Mouse (Mus musculus): Measurements from ENCODE around the gene Htra3. TPM values are rescaled to one million over a fixed set of nuclear protein-coding genes. Genes with fewer than 3 reads are reported as not detected.
A peak's percentile ranks its signal among the peaks of the same experiment; 100 is the strongest.

Gene Htra3
- polyA plus RNA-seq (2014; fragmentation: Nextera tagmentation; extraction: Ambion mirVana), result 5.7 and 6.3 TPM in 2 replicates

DNA sequence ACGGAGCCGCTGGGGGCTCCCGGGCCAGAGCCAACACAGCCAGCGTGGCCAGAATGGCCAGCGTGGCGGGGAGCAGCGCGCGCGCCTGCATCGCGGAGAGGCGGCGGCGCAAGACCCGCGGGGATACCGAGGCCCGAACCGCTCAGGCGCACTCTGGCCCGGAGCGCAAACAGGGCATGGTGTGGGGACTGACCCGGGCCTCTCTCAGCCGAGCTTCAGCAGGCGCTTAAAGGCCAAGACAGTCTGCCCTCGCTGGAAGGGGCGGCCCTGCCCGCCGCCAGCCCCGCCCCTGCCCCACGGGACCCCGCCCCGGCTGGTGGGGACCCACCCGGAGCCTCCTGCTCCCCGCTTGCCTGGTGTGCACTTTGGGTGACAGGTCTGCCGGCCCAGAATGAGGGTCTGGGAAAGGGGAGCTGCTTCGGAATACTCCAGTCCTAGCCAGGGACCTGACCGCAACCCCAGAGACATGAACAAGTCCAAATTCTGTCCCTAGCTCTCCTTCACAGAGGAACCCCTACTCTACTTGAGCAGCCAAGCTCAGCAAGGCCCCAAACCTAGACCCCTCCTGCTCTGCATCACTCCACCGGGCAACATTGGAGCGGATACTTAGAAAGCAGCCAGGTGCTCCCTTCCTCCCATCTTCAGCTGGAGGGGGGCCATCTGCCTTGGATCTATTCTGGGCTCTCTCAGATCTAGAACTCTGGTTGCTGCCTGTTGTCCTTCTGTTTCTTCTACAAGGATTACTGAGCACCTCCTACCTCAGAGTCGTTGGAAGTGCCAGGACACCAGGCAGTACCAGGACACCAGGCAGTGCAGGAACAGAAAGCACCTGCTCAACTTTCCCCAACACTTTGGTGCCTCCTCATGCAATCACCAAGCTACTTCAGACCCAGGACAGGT, at the start of gene Htra3:
TSS of gene Htra3 (minus strand) at position 527 of the 900 bp plus-strand sequence.
- Histone ChIP-seq H3K36me3 (ENCODE audit: control insufficient read depth, insufficient read depth, low read length) (no peaks in the 10 kb centered on the region), H3K4me1 (replicated peaks; ENCODE audit: control insufficient read depth, insufficient read depth, low read length) (peaks cover 7% of the 10 kb centered on the region), H3K9ac (ENCODE audit: low read length) (no peak within 1 kb of the TSS), H3K9me3 (ENCODE audit: control insufficient read depth, low read length) (no peaks in the 10 kb centered on the region), H3K27ac (ENCODE audit: low read depth, low read length) (no peak within 1 kb of the TSS), H3K27me3 (ENCODE audit: control insufficient read depth, insufficient read depth, low read length) (peaks cover 30% of the 10 kb centered on the region), H3K4me3 (ENCODE audit: low read depth, low read length) (peak within 1 kb of the TSS; percentile 29), H3K4me2 (ENCODE audit: low read depth, low read length, severe bottlenecking) (peak within 1 kb of the TSS; percentile 54)
- ATAC-seq (replicated peaks; ENCODE audit: low FRiP score) (no peak), DNase-seq (ENCODE audit: low spot score) (no peak)
- WGBS, result 10% methylated on average over 42 of the region's 42 CpGs

DNA sequence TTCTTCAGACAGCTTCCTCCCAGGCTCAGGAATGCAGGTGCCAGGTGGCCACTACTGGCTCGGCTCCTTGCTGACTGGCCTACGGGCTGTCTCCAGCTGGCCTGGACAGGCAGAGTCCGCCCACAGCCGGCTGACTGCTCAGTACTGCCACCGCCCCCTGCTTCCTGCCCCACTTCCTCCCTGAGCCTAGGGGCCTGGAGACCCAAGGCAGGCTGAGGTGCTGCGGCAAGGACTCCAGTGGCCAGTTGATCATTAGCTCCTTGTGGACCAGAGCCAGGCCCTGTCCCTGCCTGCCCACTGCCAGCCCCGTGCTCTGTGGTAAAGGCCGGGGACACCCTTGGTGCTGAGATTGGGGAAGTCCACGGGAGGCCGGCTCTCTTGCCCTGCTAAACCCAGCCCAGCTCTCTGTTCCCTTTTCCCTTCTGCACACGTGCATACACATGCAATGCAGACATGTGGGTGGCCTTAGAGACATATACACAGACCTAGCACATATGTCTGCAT, 49.4 kb upstream of the Htra3 start:
- no peaks in the 10 kb centered on the region for H3K9me3 ChIP-seq (ENCODE audit: control insufficient read depth, low read length)
- WGBS, result 64% methylated on average over 11 of the region's 11 CpGs
- H3K4me3 ChIP-seq (ENCODE audit: low read depth, low read length), result no peak overlapping the region
- no peak for ATAC-seq (replicated peaks; ENCODE audit: low FRiP score)
- H3K27me3 ChIP-seq (ENCODE audit: control insufficient read depth, insufficient read depth, low read length), result no peaks in the 10 kb centered on the region
- H3K36me3 ChIP-seq (ENCODE audit: control insufficient read depth, insufficient read depth, low read length), result no peaks in the 10 kb centered on the region
- no peak for DNase-seq (ENCODE audit: low spot score)
- H3K27ac ChIP-seq (ENCODE audit: low read depth, low read length), result no peak overlapping the region
- H3K4me2 ChIP-seq (ENCODE audit: low read depth, low read length, severe bottlenecking), result no peak overlapping the region
- H3K4me1 ChIP-seq (replicated peaks; ENCODE audit: control insufficient read depth, insufficient read depth, low read length), result no peaks in the 10 kb centered on the region
- H3K9ac ChIP-seq (ENCODE audit: low read length), result no peak overlapping the region; the same call in 1 of the 2 replicates

DNA sequence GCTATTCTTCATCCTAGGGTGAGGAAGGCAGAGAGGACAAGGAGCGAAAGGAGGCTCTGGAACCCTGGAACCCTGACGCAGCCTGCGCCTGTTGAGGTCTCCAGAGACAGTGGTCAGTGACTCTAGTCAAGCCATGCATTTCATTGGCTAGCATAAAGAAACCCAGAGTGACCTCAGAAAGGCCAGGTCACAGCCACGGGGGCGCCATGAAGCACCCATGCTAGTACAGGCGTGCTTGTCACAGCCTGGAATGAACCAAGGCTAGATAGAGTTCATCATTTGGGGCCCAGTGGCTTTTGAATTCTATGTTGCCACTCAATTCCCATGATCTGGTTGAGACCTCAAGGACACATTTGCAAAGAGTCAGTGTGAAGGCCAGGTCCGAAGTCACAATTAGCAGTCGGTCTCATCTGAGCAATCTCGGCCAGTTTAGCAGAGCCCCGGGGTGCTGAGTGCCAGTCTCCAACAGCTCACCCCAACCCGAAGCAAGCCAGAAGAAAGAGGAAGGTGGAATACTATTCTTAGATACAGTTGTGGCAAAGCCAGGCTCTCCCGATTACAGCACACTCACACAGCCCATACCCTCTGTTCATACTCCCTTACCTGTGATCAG, 48.9 kb upstream of the Htra3 start:
- ATAC-seq (replicated peaks; ENCODE audit: low FRiP score), result no peak
- Histone ChIP-seq H3K4me2 (ENCODE audit: low read depth, low read length, severe bottlenecking) (no peak overlapping the region), H3K27ac (ENCODE audit: low read depth, low read length) (no peak overlapping the region), H3K9ac (ENCODE audit: low read length) (no peak overlapping the region), H3K4me1 (replicated peaks; ENCODE audit: control insufficient read depth, insufficient read depth, low read length) (no peaks in the 10 kb centered on the region), H3K27me3 (ENCODE audit: control insufficient read depth, insufficient read depth, low read length) (no peaks in the 10 kb centered on the region), H3K4me3 (ENCODE audit: low read depth, low read length) (no peak overlapping the region), H3K9me3 (ENCODE audit: control insufficient read depth, low read length) (no peaks in the 10 kb centered on the region), H3K36me3 (ENCODE audit: control insufficient read depth, insufficient read depth, low read length) (no peaks in the 10 kb centered on the region)
- WGBS, result 87% methylated on average over 12 of the region's 12 CpGs
- DNase-seq (ENCODE audit: low spot score), result no peak

DNA sequence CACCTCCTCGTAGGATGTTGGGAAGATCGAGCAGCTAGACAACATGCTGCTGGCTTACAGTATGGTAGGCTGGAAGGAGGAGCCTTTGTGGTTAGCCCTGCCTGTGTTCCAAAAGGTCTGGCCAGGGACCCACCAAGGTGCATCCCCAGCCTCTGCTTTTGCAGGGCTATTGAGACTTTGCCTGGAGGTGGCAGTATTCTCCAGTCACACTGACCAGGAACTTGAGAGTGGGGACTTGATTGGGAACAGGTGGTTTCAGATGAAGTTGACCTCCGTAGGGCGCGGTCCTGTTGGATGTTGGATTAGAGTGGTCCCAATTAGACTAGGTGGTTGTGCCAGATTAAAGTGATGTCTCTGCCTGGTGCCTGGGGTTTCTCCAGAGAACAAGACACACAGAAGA, 47.9 kb upstream of the Htra3 start:
- no peaks in the 10 kb centered on the region for H3K4me1 ChIP-seq (replicated peaks; ENCODE audit: control insufficient read depth, insufficient read depth, low read length)
- H3K36me3 ChIP-seq (ENCODE audit: control insufficient read depth, insufficient read depth, low read length), result no peaks in the 10 kb centered on the region
- no peaks in the 10 kb centered on the region for H3K27me3 ChIP-seq (ENCODE audit: control insufficient read depth, insufficient read depth, low read length)
- H3K9me3 ChIP-seq (ENCODE audit: control insufficient read depth, low read length), result no peaks in the 10 kb centered on the region
- no peak overlapping the region for H3K27ac ChIP-seq (ENCODE audit: low read depth, low read length)
- no peak overlapping the region for H3K4me3 ChIP-seq (ENCODE audit: low read depth, low read length)
- ATAC-seq (replicated peaks; ENCODE audit: low FRiP score) (no peak), DNase-seq (ENCODE audit: low spot score) (no peak)
- H3K4me2 ChIP-seq (ENCODE audit: low read depth, low read length, severe bottlenecking), result no peak overlapping the region
- WGBS, result 85% methylated on average over 5 of the region's 5 CpGs
- no peak overlapping the region for H3K9ac ChIP-seq (ENCODE audit: low read length)

DNA sequence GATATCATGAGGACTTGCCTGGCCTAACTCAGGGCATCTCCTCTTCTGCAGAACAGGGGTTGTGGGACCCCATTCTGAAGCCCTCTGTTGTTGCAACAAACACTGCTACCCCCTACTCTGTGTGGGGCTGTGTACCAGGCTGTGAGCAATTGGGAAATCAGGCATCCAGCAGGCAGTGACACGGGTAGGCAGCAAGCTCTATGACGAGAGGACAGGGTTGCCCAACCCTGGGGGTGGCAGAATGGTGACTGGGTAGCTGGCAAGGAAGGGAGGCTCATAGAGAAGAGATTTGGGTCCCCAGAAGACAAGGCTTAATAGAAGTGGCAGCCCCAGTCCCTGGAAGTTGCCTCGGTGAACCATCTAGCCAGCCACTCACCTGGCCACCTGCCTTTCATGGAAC, 46.3 kb upstream of the Htra3 start:
- Histone ChIP-seq H3K4me1 (replicated peaks; ENCODE audit: control insufficient read depth, insufficient read depth, low read length) (no peaks in the 10 kb centered on the region), H3K9me3 (ENCODE audit: control insufficient read depth, low read length) (no peaks in the 10 kb centered on the region), H3K27ac (ENCODE audit: low read depth, low read length) (no peak overlapping the region), H3K36me3 (ENCODE audit: control insufficient read depth, insufficient read depth, low read length) (no peaks in the 10 kb centered on the region), H3K4me2 (ENCODE audit: low read depth, low read length, severe bottlenecking) (no peak overlapping the region), H3K4me3 (ENCODE audit: low read depth, low read length) (no peak overlapping the region), H3K9ac (ENCODE audit: low read length) (no peak overlapping the region), H3K27me3 (ENCODE audit: control insufficient read depth, insufficient read depth, low read length) (no peaks in the 10 kb centered on the region)
- WGBS, result 80% methylated on average over 3 of the region's 3 CpGs
- DNase-seq (ENCODE audit: low spot score), result no peak
- no peak for ATAC-seq (replicated peaks; ENCODE audit: low FRiP score)

DNA sequence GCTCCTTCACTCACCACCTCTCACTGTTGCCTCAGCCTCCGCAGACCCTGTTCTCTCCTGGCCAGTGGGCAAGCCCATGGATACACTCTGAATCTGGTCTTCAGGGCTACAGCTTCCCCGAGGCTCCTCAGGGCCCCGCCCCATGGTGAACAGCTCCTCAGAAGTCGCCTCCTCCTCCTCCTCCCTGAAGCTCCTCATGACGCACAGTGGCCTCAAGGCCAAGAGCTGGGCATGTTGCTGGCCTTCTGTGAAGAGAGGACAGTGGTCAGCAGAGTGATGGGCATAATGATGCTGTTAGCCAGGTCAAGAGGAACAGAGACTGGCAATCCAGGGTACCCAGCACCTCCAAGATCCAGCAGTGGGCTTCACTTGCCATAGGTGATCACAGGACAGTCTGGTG, 44.3 kb upstream of the Htra3 start:
- Histone ChIP-seq H3K27ac (ENCODE audit: low read depth, low read length) (no peak overlapping the region), H3K9me3 (ENCODE audit: control insufficient read depth, low read length) (no peaks in the 10 kb centered on the region), H3K27me3 (ENCODE audit: control insufficient read depth, insufficient read depth, low read length) (no peaks in the 10 kb centered on the region), H3K4me2 (ENCODE audit: low read depth, low read length, severe bottlenecking) (no peak overlapping the region), H3K4me1 (replicated peaks; ENCODE audit: control insufficient read depth, insufficient read depth, low read length) (no peaks in the 10 kb centered on the region), H3K9ac (ENCODE audit: low read length) (no peak overlapping the region), H3K4me3 (ENCODE audit: low read depth, low read length) (no peak overlapping the region), H3K36me3 (ENCODE audit: control insufficient read depth, insufficient read depth, low read length) (no peaks in the 10 kb centered on the region)
- ATAC-seq (replicated peaks; ENCODE audit: low FRiP score) (no peak), DNase-seq (ENCODE audit: low spot score) (no peak)
- WGBS, result 77% methylated on average over 4 of the region's 5 CpGs

DNA sequence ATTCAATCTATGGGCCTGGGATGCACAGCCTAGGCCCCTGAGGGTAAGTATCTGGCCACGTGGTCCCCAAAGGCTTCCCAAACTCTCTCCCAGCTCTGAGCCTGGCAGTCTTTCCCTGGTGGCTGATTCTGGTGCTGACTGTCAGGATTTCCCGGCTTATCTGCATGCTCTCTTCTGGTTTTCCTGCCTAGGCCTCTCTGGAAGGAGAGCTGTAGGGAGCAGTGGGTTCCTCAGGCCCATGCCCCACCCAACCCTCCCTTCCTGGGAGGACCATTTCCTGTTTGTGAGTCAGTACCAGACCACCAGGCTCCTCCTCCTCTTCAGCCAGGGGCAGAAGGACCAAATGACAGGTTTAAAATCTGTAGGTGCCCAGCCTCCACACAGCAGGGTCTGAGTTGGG, 43.1 kb upstream of the Htra3 start:
- no peak overlapping the region for H3K4me3 ChIP-seq (ENCODE audit: low read depth, low read length)
- H3K4me2 ChIP-seq (ENCODE audit: low read depth, low read length, severe bottlenecking), result no peak overlapping the region
- no peaks in the 10 kb centered on the region for H3K4me1 ChIP-seq (replicated peaks; ENCODE audit: control insufficient read depth, insufficient read depth, low read length)
- 44% methylated on average over 2 of the region's 2 CpGs for WGBS
- no peak overlapping the region for H3K9ac ChIP-seq (ENCODE audit: low read length)
- no peak overlapping the region for H3K27ac ChIP-seq (ENCODE audit: low read depth, low read length)
- no peaks in the 10 kb centered on the region for H3K27me3 ChIP-seq (ENCODE audit: control insufficient read depth, insufficient read depth, low read length)
- no peaks in the 10 kb centered on the region for H3K9me3 ChIP-seq (ENCODE audit: control insufficient read depth, low read length)
- DNase-seq (ENCODE audit: low spot score), result no peak
- no peak for ATAC-seq (replicated peaks; ENCODE audit: low FRiP score)
- no peaks in the 10 kb centered on the region for H3K36me3 ChIP-seq (ENCODE audit: control insufficient read depth, insufficient read depth, low read length)

DNA sequence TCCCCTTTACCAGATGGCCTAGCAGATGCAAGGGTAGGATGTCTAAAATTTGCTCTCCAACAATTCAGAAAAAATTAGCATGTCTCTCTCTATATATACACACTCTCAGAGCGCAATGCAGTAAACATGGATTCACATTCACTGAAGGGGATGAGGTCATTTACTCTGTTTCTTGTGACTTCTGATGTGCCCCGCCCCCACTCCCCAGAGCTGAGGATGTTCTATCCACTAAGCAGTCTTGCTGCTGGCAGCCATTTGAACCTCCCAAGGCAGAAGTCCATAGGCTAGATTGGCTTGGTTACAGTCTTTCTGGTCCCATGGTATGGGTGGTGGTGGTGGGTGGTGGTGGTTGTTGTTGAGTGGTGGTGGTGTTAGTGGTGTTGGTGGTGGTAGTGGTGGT, 42.4 kb upstream of the Htra3 start:
- Histone ChIP-seq H3K9ac (ENCODE audit: low read length) (no peak overlapping the region), H3K4me3 (ENCODE audit: low read depth, low read length) (no peak overlapping the region), H3K36me3 (ENCODE audit: control insufficient read depth, insufficient read depth, low read length) (no peaks in the 10 kb centered on the region), H3K9me3 (ENCODE audit: control insufficient read depth, low read length) (no peaks in the 10 kb centered on the region), H3K27me3 (ENCODE audit: control insufficient read depth, insufficient read depth, low read length) (no peaks in the 10 kb centered on the region), H3K4me2 (ENCODE audit: low read depth, low read length, severe bottlenecking) (no peak overlapping the region), H3K27ac (ENCODE audit: low read depth, low read length) (no peak overlapping the region), H3K4me1 (replicated peaks; ENCODE audit: control insufficient read depth, insufficient read depth, low read length) (no peaks in the 10 kb centered on the region)
- ATAC-seq (replicated peaks; ENCODE audit: low FRiP score) (no peak), DNase-seq (ENCODE audit: low spot score) (no peak)
- 90% methylated on average over 2 of the region's 2 CpGs for WGBS
